Mouse (Mus musculus) liver, embryonic 14.5 days (tissue): Measurements from ENCODE around the gene Fscn3.

Experiments
- CTCF ChIP-seq: IDR thresholded peaks from 2 replicates; pipeline ENCODE4 v1.5.1; 2016; ENCODE audit warnings: antibody characterized with exemption, low read depth, control low read depth
- EP300 ChIP-seq: IDR thresholded peaks from 2 replicates; pipeline ENCODE4 v1.6.1; 2016; ENCODE audit warnings: antibody characterized with exemption, low read depth

GRCm38 (mm10) chr6:28418449-28418848 is 9.1 kb upstream of the Fscn3 start:
- TF ChIP-seq CTCF (no peak), EP300 (no peak)
